Mouse (Mus musculus) forebrain, embryonic 11.5 days (tissue): Measurements from ENCODE around the gene Btbd7. TPM values are rescaled to one million over a fixed set of nuclear protein-coding genes. Genes with fewer than 3 reads are reported as not detected.

ENCODE experiments used
- ATAC-seq: fragments of 200-750 bp; cut with Nextera tagmentation; replicated peaks from 2 replicates; pipeline ENCODE4 v1.8.0; 2017; ENCODE audit warnings: moderate TSS enrichment; ENCODE audit not compliant: low FRiP score
- DNase-seq: peaks from one replicate; pipeline ENCODE4 v3.0.0-alpha.2; 2017; ENCODE audit warnings: low spot score
- H3K27ac ChIP-seq: fragments of 300-500 bp; sonication (generic); 2 replicates; pipeline ENCODE4 v1.5.1; 2014; ENCODE audit warnings: low read depth, low read length
- H3K27me3 ChIP-seq: fragments of 300-500 bp; sonication (generic); 2 replicates; pipeline ENCODE4 v1.6.1; 2014; ENCODE audit warnings: mild to moderate bottlenecking, low read length, mixed read lengths; ENCODE audit not compliant: control insufficient read depth, insufficient read depth
- H3K36me3 ChIP-seq: fragments of 300-500 bp; sonication (generic); 2 replicates; pipeline ENCODE4 v1.6.1; 2014; ENCODE audit warnings: mild to moderate bottlenecking, low read length, moderate library complexity, mixed read lengths; ENCODE audit not compliant: control insufficient read depth, insufficient read depth
- H3K4me1 ChIP-seq: fragments of 300-500 bp; sonication (generic); replicated peaks from 2 replicates; pipeline ENCODE4 v1.6.1; 2014; ENCODE audit warnings: low read length, mixed read lengths; ENCODE audit not compliant: control insufficient read depth, insufficient read depth
- H3K4me2 ChIP-seq: fragments of 300-500 bp; sonication (generic); 2 replicates; pipeline ENCODE4 v1.6.1; 2014; ENCODE audit warnings: low read depth, mild to moderate bottlenecking, low read length, moderate library complexity, mixed read lengths; ENCODE audit not compliant: severe bottlenecking
- H3K4me3 ChIP-seq: fragments of 300-500 bp; sonication (generic); 2 replicates; pipeline ENCODE4 v1.5.1; 2014; ENCODE audit warnings: low read depth, low read length
- H3K9ac ChIP-seq: fragments of 300-500 bp; sonication (generic); 2 replicates; pipeline ENCODE4 v1.6.1; 2014; ENCODE audit warnings: low read length
- H3K9me3 ChIP-seq: fragments of 300-500 bp; sonication (generic); 2 replicates; pipeline ENCODE4 v1.6.1; 2016; ENCODE audit warnings: low read length, mixed read lengths; ENCODE audit not compliant: control insufficient read depth
- WGBS: fragments of 180-500 bp; shearing (Covaris S2); extraction: QIAGEN DNeasy Blood & Tissue Kit; methylation state at CpG from one replicate; pipeline ENCODE4 v1.1.7; 2014; 5-methylcytosine and 5-hydroxymethylcytosine counted together
- polyA plus RNA-seq: library from polyadenylated mRNA; unstranded; fragments of >200 nt; fragmentation: Nextera tagmentation; extraction: Ambion mirVana; gene quantifications from 2 replicates; pipeline ENCODE4 v1.2.1, GENCODE M21; 2014

Btbd7 gene
- 21.9 and 22.1 TPM in 2 replicates for polyA plus RNA-seq

- under 1% methylated on average over 74 of the region's 95 CpGs for WGBS
- Histone ChIP-seq H3K27me3 (no peaks in the 10 kb centered on the region), H3K4me2 (peak within 1 kb of the TSS; percentile 80), H3K9ac (peak within 1 kb of the TSS; percentile 93), H3K4me1 (peaks cover 2% of the 10 kb centered on the region; the same call in 1 of the 2 replicates), H3K9me3 (no peaks in the 10 kb centered on the region), H3K27ac (peak within 1 kb of the TSS; percentile 85), H3K36me3 (no peaks in the 10 kb centered on the region), H3K4me3 (peak within 1 kb of the TSS; percentile 97)
- peak; percentile 97 for ATAC-seq
- peak; percentile 99 for DNase-seq
Observed at GRCm38 (mm10) chr12:102878031-102878823, at the start of gene Btbd7. Gene Btbd7 (minus strand): TSS chr12:102878471.

- no peak for ATAC-seq
- Histone ChIP-seq H3K4me3 (no peak overlapping the region), H3K36me3 (no peaks in the 10 kb centered on the region), H3K27ac (no peak overlapping the region), H3K4me2 (no peak overlapping the region), H3K9ac (no peak overlapping the region), H3K4me1 (no peaks in the 10 kb centered on the region), H3K9me3 (no peaks in the 10 kb centered on the region), H3K27me3 (no peaks in the 10 kb centered on the region)
- WGBS = 93% methylated on average over 2 of the region's 2 CpGs
- DNase-seq = no peak
Observed at GRCm38 (mm10) chr12:102916073-102916472, 37.8 kb upstream of the Btbd7 start.

GRCm38 (mm10) chr12:102908191-102908590, 29.9 kb upstream of the Btbd7 start:
- no peak overlapping the region for H3K27ac ChIP-seq
- H3K36me3 ChIP-seq = no peaks in the 10 kb centered on the region
- DNase-seq (no peak), ATAC-seq (no peak)
- no peak overlapping the region for H3K4me3 ChIP-seq
- no peaks in the 10 kb centered on the region for H3K27me3 ChIP-seq
- no peaks in the 10 kb centered on the region for H3K4me1 ChIP-seq
- no peak overlapping the region for H3K4me2 ChIP-seq
- H3K9ac ChIP-seq = no peak overlapping the region
- 39% methylated on average over 3 of the region's 3 CpGs for WGBS
- no peaks in the 10 kb centered on the region for H3K9me3 ChIP-seq

- Histone ChIP-seq H3K4me3 (no peak within 1 kb of the TSS), H3K9me3 (no peaks in the 10 kb centered on the region), H3K4me2 (no peak within 1 kb of the TSS), H3K27ac (no peak within 1 kb of the TSS), H3K36me3 (no peaks in the 10 kb centered on the region), H3K9ac (no peak within 1 kb of the TSS), H3K27me3 (no peaks in the 10 kb centered on the region), H3K4me1 (no peaks in the 10 kb centered on the region)
- no peak for ATAC-seq
- 92% methylated on average over 17 of the region's 17 CpGs for WGBS
- DNase-seq = no peak
Observed at GRCm38 (mm10) chr12:102899091-102899490, 20.8 kb upstream of the Btbd7 start, which contains the start of gene Cox8c. Gene Cox8c (plus strand): TSS chr12:102899316.

- Histone ChIP-seq H3K27ac (no peak overlapping the region), H3K4me1 (peaks cover 5% of the 10 kb centered on the region; the same call in 1 of the 2 replicates), H3K9me3 (no peaks in the 10 kb centered on the region), H3K36me3 (no peaks in the 10 kb centered on the region), H3K4me3 (no peak overlapping the region), H3K4me2 (no peak overlapping the region), H3K27me3 (no peaks in the 10 kb centered on the region), H3K9ac (no peak overlapping the region)
- DNase-seq (no peak), ATAC-seq (no peak)
- WGBS = 39% methylated on average over 5 of the region's 5 CpGs
Observed at GRCm38 (mm10) chr12:102888568-102888967, 10.3 kb upstream of the Btbd7 start.

- peaks cover 5% of the 10 kb centered on the region; the same call in 1 of the 2 replicates for H3K4me1 ChIP-seq
- no peak overlapping the region for H3K27ac ChIP-seq
- 36% methylated on average over 10 of the region's 10 CpGs for WGBS
- H3K4me2 ChIP-seq = no peak overlapping the region
- H3K9ac ChIP-seq = no peak overlapping the region
- no peak for ATAC-seq
- H3K4me3 ChIP-seq = no peak overlapping the region
- H3K36me3 ChIP-seq = no peaks in the 10 kb centered on the region
- no peaks in the 10 kb centered on the region for H3K9me3 ChIP-seq
- DNase-seq = no peak
- no peaks in the 10 kb centered on the region for H3K27me3 ChIP-seq
Observed at GRCm38 (mm10) chr12:102887366-102887765, 9.1 kb upstream of the Btbd7 start.

- DNase-seq (no peak), ATAC-seq (no peak)
- H3K36me3 ChIP-seq = no peaks in the 10 kb centered on the region
- no peak overlapping the region for H3K9ac ChIP-seq
- WGBS = 11% methylated on average over 5 of the region's 5 CpGs
- no peak overlapping the region for H3K4me3 ChIP-seq
- H3K9me3 ChIP-seq = no peaks in the 10 kb centered on the region
- H3K27me3 ChIP-seq = no peaks in the 10 kb centered on the region
- H3K27ac ChIP-seq = no peak overlapping the region
- H3K4me1 ChIP-seq = peaks cover 5% of the 10 kb centered on the region; the same call in 1 of the 2 replicates
- H3K4me2 ChIP-seq = no peak overlapping the region
Observed at GRCm38 (mm10) chr12:102885735-102886134, 7.5 kb upstream of the Btbd7 start.

GRCm38 (mm10) chr12:102878901-102879300, 630 bp upstream of the Btbd7 start:
- Histone ChIP-seq H3K9me3 (no peaks in the 10 kb centered on the region), H3K36me3 (no peaks in the 10 kb centered on the region), H3K9ac (peak overlapping the region; percentile 65), H3K27me3 (no peaks in the 10 kb centered on the region), H3K4me1 (peaks cover 2% of the 10 kb centered on the region; the same call in 1 of the 2 replicates), H3K4me3 (peak overlapping the region; percentile 97), H3K4me2 (peak overlapping the region; percentile 62), H3K27ac (peak overlapping the region; percentile 59; the same call in 1 of the 2 replicates)
- DNase-seq = no peak
- ATAC-seq = no peak
- 50% methylated on average over 7 of the region's 7 CpGs for WGBS
